Mouse (Mus musculus): ENCODE measurements at regions not wholly inside any gene's neighbourhood (a gene's known extent, or its start where the extent isn't known, plus 50 kb on each side); places are given as distances from the start of the nearest gene placed in this dataset.

DNA sequence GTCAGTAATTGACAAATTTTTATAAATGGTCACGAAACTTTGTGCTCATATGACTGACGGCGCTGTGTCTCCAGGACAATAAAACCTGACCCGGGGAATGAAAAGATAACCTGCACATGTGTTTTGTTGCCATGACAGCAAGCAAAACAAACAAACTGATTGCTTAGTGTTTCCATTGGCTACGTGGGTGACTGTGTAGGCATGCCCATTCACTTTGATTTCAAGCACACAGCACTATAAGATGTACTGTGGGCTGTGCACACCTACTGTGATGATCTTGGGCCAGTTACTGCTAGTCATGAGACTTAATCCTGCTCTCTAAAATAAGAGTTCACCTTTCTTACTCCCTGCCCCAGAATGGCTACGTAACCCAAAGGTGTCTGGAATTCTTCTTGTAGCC, 225.4 kb downstream of the Rnf144b start:
- TF ChIP-seq CTCF (IDR thresholded peaks at IDR 0.05; ENCODE audit: control insufficient read depth, insufficient read depth, insufficient read length) (no peak), USF1 (IDR thresholded peaks at IDR 0.05; ENCODE audit: low read depth) (no peak), MYOD1 (IDR thresholded peaks at IDR 0.05; ENCODE audit: control insufficient read depth, insufficient read length, low read depth) (no peak), CEBPB (IDR thresholded peaks at IDR 0.05; ENCODE audit: low read depth) (no peak), MAX (IDR thresholded peaks at IDR 0.05) (no peak), FOSL1 (IDR thresholded peaks at IDR 0.05; ENCODE audit: insufficient read depth, low read length, poor library complexity, severe bottlenecking) (no peak)

Data from C2C12 (cell line).